12 mouse cellular contexts compared by ENCODE assay signal in the genomic region with DNA sequence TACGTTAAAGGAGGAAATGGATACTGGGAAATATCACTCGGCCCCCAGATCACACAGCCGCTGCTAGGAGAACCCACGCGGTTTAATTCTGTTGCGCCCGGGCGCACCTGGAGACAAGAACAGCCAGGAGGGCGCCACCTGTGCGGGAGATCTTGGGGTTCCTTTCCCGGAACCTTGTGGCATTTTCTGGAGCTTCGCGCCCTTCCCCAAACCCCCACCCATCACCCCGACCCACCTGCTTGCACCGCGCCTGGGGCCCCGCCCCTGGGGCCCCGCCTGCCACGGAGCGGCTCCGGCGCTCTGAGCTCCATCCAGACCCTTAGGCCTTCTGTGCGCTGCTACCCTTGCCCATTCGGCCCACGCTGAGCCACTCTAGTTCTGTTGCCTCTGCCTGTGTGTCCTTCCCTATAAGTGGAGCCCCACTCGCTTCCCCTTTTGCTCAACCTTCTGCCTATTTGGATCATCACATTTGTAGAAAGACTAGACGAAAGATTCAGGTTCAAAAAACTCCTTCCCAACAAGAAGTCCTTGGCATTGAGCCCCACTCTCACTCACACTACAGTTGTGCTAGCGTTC. TPM values are rescaled to one million over a fixed set of nuclear protein-coding genes. Genes with fewer than 3 reads are reported as not detected.
DNase-seq lines count a peak whose midpoint lies in the region; ATAC-seq and TF ChIP-seq lines count a peak whose summit lies in the region.
"Had no signal": no experiment of that assay in that cellular context is flagged by ENCODE, and none has a peak within 500 bp of the region (broad histone marks: within the 10 kb centered on the region; RNA-seq: fewer than 3 reads in every experiment).

No protein-coding gene starts in this region.

- no peak for TF ChIP-seq CTCF in heart, adult 2 months (IDR thresholded peaks at IDR 0.05)

- TF ChIP-seq EP300 in heart, adult 2 months (IDR thresholded peaks at IDR 0.05; ENCODE audit: insufficient read depth, low read depth, low read length) = no peak

- peaks cover 2% of the 10 kb centered on the region for H3K79me2 ChIP-seq in heart, adult 2 months (replicated peaks; ENCODE audit: control insufficient read depth, insufficient read depth, low read length)

- H3K4me3 ChIP-seq in heart, embryonic 11.5 days (ENCODE audit: low read depth, low read length) = no peak overlapping the region
- no peak overlapping the region for H3K4me3 ChIP-seq in heart, adult 2 months
- H3K4me3 ChIP-seq in limb, embryonic 15.5 days = no peak overlapping the region

- intact Hi-C loops in heart, adult 2 months (cut with DNase I) = no loop called here

- no peak for ATAC-seq in heart, embryonic 11.5 days (replicated peaks; ENCODE audit: insufficient number of reproducible peaks, low FRiP score, low TSS enrichment)
- no peak for ATAC-seq in limb, embryonic 15.5 days (ENCODE audit: insufficient number of reproducible peaks, low FRiP score, low TSS enrichment, low read depth)

- peaks cover 65% of the 10 kb centered on the region for H3K27me3 ChIP-seq in heart, embryonic 11.5 days (ENCODE audit: control insufficient read depth, insufficient read depth, low read length)
- H3K27me3 ChIP-seq in heart, adult 2 months (ENCODE audit: control insufficient read depth, insufficient read depth, low read length) = no peaks in the 10 kb centered on the region; the same call in 1 of the 2 replicates
- H3K27me3 ChIP-seq in limb, embryonic 15.5 days = peaks cover 39% of the 10 kb centered on the region

- peaks cover 7% of the 10 kb centered on the region for H3K4me1 ChIP-seq in heart, embryonic 11.5 days (ENCODE audit: control insufficient read depth, insufficient read depth, low read length)
- peaks cover 3% of the 10 kb centered on the region; the same call in 1 of the 2 replicates for H3K4me1 ChIP-seq in heart, adult 2 months (ENCODE audit: control insufficient read depth, insufficient read depth, low read length)
- H3K4me1 ChIP-seq in limb, embryonic 15.5 days = peaks cover 27% of the 10 kb centered on the region

- H3K27ac ChIP-seq in heart, embryonic 11.5 days (ENCODE audit: low read depth, low read length) = no peak overlapping the region
- no peak overlapping the region for H3K27ac ChIP-seq in heart, adult 2 months
- H3K27ac ChIP-seq in limb, embryonic 15.5 days = no peak overlapping the region

- H3K9ac ChIP-seq in heart, embryonic 11.5 days (ENCODE audit: low read depth, low read length) = no peak overlapping the region
- no peak overlapping the region for H3K9ac ChIP-seq in heart, adult 2 months (ENCODE audit: low read depth, low read length)
- H3K9ac ChIP-seq in limb, embryonic 15.5 days = no peak overlapping the region

- WGBS in heart, embryonic 11.5 days (ENCODE audit: insufficient replicate concordance) = 22% methylated on average over 27 of the region's 28 CpGs
- 41% methylated on average over 28 of the region's 28 CpGs for WGBS in heart, adult 2 months
- 12% methylated on average over 28 of the region's 28 CpGs for WGBS in limb, embryonic 15.5 days

- H3K4me2 ChIP-seq in heart, embryonic 11.5 days = peak overlapping the region; percentile 11; the same call in 1 of the 2 replicates
- H3K4me2 ChIP-seq in limb, embryonic 15.5 days = peak overlapping the region; percentile 12; the same call in 1 of the 2 replicates
- H3K4me2 ChIP-seq: liver, embryonic 11.5 days had no signal

- no peak for DNase-seq in heart, adult 2 months
- peak; percentile 18 to 29 for DNase-seq in thymus, adult 18-20 months
- no peak for DNase-seq in thymus, postnatal 0 days (ENCODE audit: low spot score)
- DNase-seq in thymus, postnatal 4 days = peak; percentile 68
- no peak for DNase-seq in cerebellum, adult 18-20 months
- no peak for DNase-seq in layer of hippocampus, adult 11-12 months (ENCODE audit: low spot score)
- DNase-seq: gastrocnemius, postnatal 25 days; kidney, postnatal 4 days had no signal

- no peak for TF ChIP-seq POLR2A in heart, adult 2 months (IDR thresholded peaks at IDR 0.05; ENCODE audit: insufficient read depth, low read depth, low read length)

- H3K9me3 ChIP-seq in heart, embryonic 11.5 days (replicated peaks; ENCODE audit: control insufficient read depth, low read length) = no peaks in the 10 kb centered on the region
- H3K9me3 ChIP-seq in limb, embryonic 15.5 days = no peaks in the 10 kb centered on the region

- H3K36me3 ChIP-seq in heart, embryonic 11.5 days (ENCODE audit: control insufficient read depth, insufficient read depth, low read length) = no peaks in the 10 kb centered on the region
- no peaks in the 10 kb centered on the region for H3K36me3 ChIP-seq in heart, adult 2 months (ENCODE audit: control insufficient read depth, insufficient read depth, low read length)
- no peaks in the 10 kb centered on the region for H3K36me3 ChIP-seq in limb, embryonic 15.5 days

RNA-seq across cellular contexts. Expression of a gene that starts 19.7 kb away (rescaled TPM):
- 1.0 and 1.4 TPM in 2 replicates for polyA plus RNA-seq in heart, embryonic 11.5 days (2014; fragmentation: Nextera tagmentation; extraction: Ambion mirVana)
- total RNA-seq in heart, adult 2 months (2021) = 10 to 100 TPM; 12.2 to 14.4 TPM
- polyA plus RNA-seq in heart, adult 2 months (2012; rRNA removed) = 12.6 and 21.5 TPM in 2 replicates
- 0.12 and 0.31 TPM in 2 replicates for polyA plus RNA-seq in thymus, postnatal 0 days (2015; fragmentation: Nextera tagmentation; extraction: Ambion mirVana)
- polyA plus RNA-seq in limb, embryonic 15.5 days (2015; fragmentation: Nextera tagmentation; extraction: Ambion mirVana) = 7.8 and 9.3 TPM in 2 replicates
- total RNA-seq: monocyte, adult 5-6 weeks had no signal

RNA-seq across cellular contexts. Expression of a gene that starts 47.1 kb away (rescaled TPM):
- 1.2 and 2.0 TPM in 2 replicates for polyA plus RNA-seq in heart, embryonic 11.5 days (2014; fragmentation: Nextera tagmentation; extraction: Ambion mirVana)
- total RNA-seq in heart, adult 2 months (2021) = under 1 TPM; 0.73 to 0.82 TPM
- 0.82 and 1.4 TPM in 2 replicates for polyA plus RNA-seq in heart, adult 2 months (2012; rRNA removed)
- 108 and 118 TPM in 2 replicates for polyA plus RNA-seq in thymus, postnatal 0 days (2015; fragmentation: Nextera tagmentation; extraction: Ambion mirVana)
- 4.3 and 4.5 TPM in 2 replicates for polyA plus RNA-seq in limb, embryonic 15.5 days (2015; fragmentation: Nextera tagmentation; extraction: Ambion mirVana)

Comparison
In these comparisons a context has a peak if more than half of its experiments do, and no peak if none do; other contexts are left out.
1. DNase-seq: peak in thymus, adult 18-20 months (2 of 2) and thymus, postnatal 4 days (single experiment); none in heart, adult 2 months (0 of 2), thymus, postnatal 0 days (single experiment), cerebellum, adult 18-20 months (0 of 2) and layer of hippocampus, adult 11-12 months (single experiment).
2. RNA of a gene that starts 47.1 kb away (polyA plus RNA-seq): 108 to 118 TPM in thymus, postnatal 0 days; 4.3 to 4.5 TPM in limb, embryonic 15.5 days, 1.2 to 2.0 TPM in heart, embryonic 11.5 days and 0.82 to 1.4 TPM in heart, adult 2 months; every median in the first group is over 10 times any median in the second.